Mouse (Mus musculus) left cerebral cortex, adult 11 months (tissue): ENCODE measurements around the gene Olfr641.

Experiments used
- DNase-seq: peaks from one replicate; pipeline ENCODE4 v3.0.0; 2022; ENCODE audit warnings: low spot score

Olfr641 gene

GRCm38 (mm10) chr7:104035145-104035544, at the start of gene Olfr641:
Gene Olfr641 (plus strand): TSS chr7:104035445.
- no peak for DNase-seq

- no peak for DNase-seq
These were observed 36.8 kb upstream of the Olfr641 start, which contains the start of gene Olfr638 for GRCm38 (mm10) chr7:103998446-103998845. Gene Olfr638 (plus strand): TSS chr7:103998746.

- no peak for DNase-seq
These were observed 36.1 kb upstream of the Olfr641 start for GRCm38 (mm10) chr7:103999124-103999523.

GRCm38 (mm10) chr7:104017203-104017602, 18.0 kb upstream of the Olfr641 start, which contains the start of gene Olfr639:
Gene Olfr639 (minus strand): TSS chr7:104017303.
- DNase-seq: no peak

- DNase-seq: no peak
These were observed 16.3 kb upstream of the Olfr641 start for GRCm38 (mm10) chr7:104018953-104019352.

- no peak for DNase-seq
These were observed 13.6 kb upstream of the Olfr641 start for GRCm38 (mm10) chr7:104021651-104022050.

- DNase-seq: no peak
These were observed 9.8 kb upstream of the Olfr641 start, which contains the start of gene Olfr640 for GRCm38 (mm10) chr7:104025473-104025872. Gene Olfr640 (minus strand): TSS chr7:104025573.

GRCm38 (mm10) chr7:104026978-104027377, 8.3 kb upstream of the Olfr641 start:
- no peak for DNase-seq

- no peak for DNase-seq
These were observed 15.5 kb downstream of the Olfr641 start for GRCm38 (mm10) chr7:104050745-104051144.

GRCm38 (mm10) chr7:104052566-104052965, 17.3 kb downstream of the Olfr641 start, which contains the start of gene Olfr642:
Gene Olfr642 (minus strand): TSS chr7:104052666.
- no peak for DNase-seq

GRCm38 (mm10) chr7:104059215-104059614, 24.0 kb downstream of the Olfr641 start:
- no peak for DNase-seq

GRCm38 (mm10) chr7:104061345-104061744, 26.1 kb downstream of the Olfr641 start, which contains the start of gene 4930516K23Rik:
Gene 4930516K23Rik (minus strand): TSS chr7:104061445.
- no peak for DNase-seq

GRCm38 (mm10) chr7:104071769-104072168, 36.5 kb downstream of the Olfr641 start, which contains the start of gene Olfr644:
Gene Olfr644 (minus strand): TSS chr7:104071869.
- DNase-seq: no peak

GRCm38 (mm10) chr7:104085365-104085764, 50.1 kb downstream of the Olfr641 start, which contains the start of gene Olfr645:
Gene Olfr645 (minus strand): TSS chr7:104085465.
- DNase-seq: no peak
